Mouse (Mus musculus): ENCODE measurements around the gene Nagk. TPM values are rescaled to one million over a fixed set of nuclear protein-coding genes. Genes with fewer than 3 reads are reported as not detected.

Gene Nagk
- total and polyA plus RNA-seq, 3 experiments: 14.1 to 18.3 (median 16.1) TPM

- intact Hi-C loops (cut with DNase I): no loop called here
- no peaks in the 10 kb centered on the region for H3K36me3 ChIP-seq (ENCODE audit: control insufficient read depth, insufficient read depth, low read length)
- DNase-seq: no peak
- no peak for TF ChIP-seq POLR2A (IDR thresholded peaks at IDR 0.05; ENCODE audit: insufficient read depth, low read depth, low read length)
- no peak for TF ChIP-seq CTCF (IDR thresholded peaks at IDR 0.05)
- TF ChIP-seq EP300 (IDR thresholded peaks at IDR 0.05; ENCODE audit: insufficient read depth, low read depth, low read length): no peak
- H3K4me3 ChIP-seq: no peak overlapping the region
- H3K27me3 ChIP-seq (ENCODE audit: control insufficient read depth, insufficient read depth, low read length): no peaks in the 10 kb centered on the region
- WGBS: 91% methylated on average over 2 of the region's 2 CpGs
- H3K27ac ChIP-seq: no peak overlapping the region
- no peaks in the 10 kb centered on the region for H3K79me2 ChIP-seq (replicated peaks; ENCODE audit: control insufficient read depth, insufficient read depth, low read length)
- H3K4me1 ChIP-seq (ENCODE audit: control insufficient read depth, insufficient read depth, low read length): no peaks in the 10 kb centered on the region
- H3K9ac ChIP-seq (ENCODE audit: low read depth, low read length): no peak overlapping the region
Measured at GRCm38 (mm10) chr6:83836826-83837225, 42.0 kb downstream of the Nagk start.

- Histone ChIP-seq H3K36me3 (ENCODE audit: control insufficient read depth, insufficient read depth, low read length) (no peaks in the 10 kb centered on the region), H3K27ac (no peak overlapping the region), H3K4me1 (ENCODE audit: control insufficient read depth, insufficient read depth, low read length) (no peaks in the 10 kb centered on the region), H3K4me3 (no peak overlapping the region), H3K9ac (ENCODE audit: low read depth, low read length) (no peak overlapping the region), H3K79me2 (replicated peaks; ENCODE audit: control insufficient read depth, insufficient read depth, low read length) (no peaks in the 10 kb centered on the region), H3K27me3 (ENCODE audit: control insufficient read depth, insufficient read depth, low read length) (no peaks in the 10 kb centered on the region)
- intact Hi-C loops (cut with DNase I): no loop called here
- DNase-seq: no peak
- TF ChIP-seq POLR2A (IDR thresholded peaks at IDR 0.05; ENCODE audit: insufficient read depth, low read depth, low read length) (no peak), EP300 (IDR thresholded peaks at IDR 0.05; ENCODE audit: insufficient read depth, low read depth, low read length) (no peak), CTCF (IDR thresholded peaks at IDR 0.05) (no peak)
- WGBS: 36% methylated on average over 2 of the region's 2 CpGs
Measured at GRCm38 (mm10) chr6:83838046-83838445, 43.3 kb downstream of the Nagk start.

- no peak overlapping the region for H3K27ac ChIP-seq
- no peak for DNase-seq
- no peak overlapping the region for H3K9ac ChIP-seq (ENCODE audit: low read depth, low read length)
- no peaks in the 10 kb centered on the region for H3K79me2 ChIP-seq (replicated peaks; ENCODE audit: control insufficient read depth, insufficient read depth, low read length)
- no peak overlapping the region for H3K4me3 ChIP-seq
- TF ChIP-seq EP300 (IDR thresholded peaks at IDR 0.05; ENCODE audit: insufficient read depth, low read depth, low read length): no peak
- no peak for TF ChIP-seq CTCF (IDR thresholded peaks at IDR 0.05)
- no peak for TF ChIP-seq POLR2A (IDR thresholded peaks at IDR 0.05; ENCODE audit: insufficient read depth, low read depth, low read length)
- 90% methylated on average over 6 of the region's 6 CpGs for WGBS
- intact Hi-C loops (cut with DNase I): no loop called here
- H3K4me1 ChIP-seq (ENCODE audit: control insufficient read depth, insufficient read depth, low read length): no peaks in the 10 kb centered on the region
- no peaks in the 10 kb centered on the region for H3K36me3 ChIP-seq (ENCODE audit: control insufficient read depth, insufficient read depth, low read length)
- H3K27me3 ChIP-seq (ENCODE audit: control insufficient read depth, insufficient read depth, low read length): no peaks in the 10 kb centered on the region
Measured at GRCm38 (mm10) chr6:83840086-83840485, 45.3 kb downstream of the Nagk start.

GRCm38 (mm10) chr6:83844913-83845312 lies 50.1 kb downstream of the Nagk start:
- intact Hi-C loops (cut with DNase I): no loop called here
- WGBS: 87% methylated on average over 10 of the region's 10 CpGs
- no peak overlapping the region for H3K9ac ChIP-seq (ENCODE audit: low read depth, low read length)
- no peaks in the 10 kb centered on the region for H3K79me2 ChIP-seq (replicated peaks; ENCODE audit: control insufficient read depth, insufficient read depth, low read length)
- no peak for DNase-seq
- TF ChIP-seq CTCF (IDR thresholded peaks at IDR 0.05) (no peak), EP300 (IDR thresholded peaks at IDR 0.05; ENCODE audit: insufficient read depth, low read depth, low read length) (no peak), POLR2A (IDR thresholded peaks at IDR 0.05; ENCODE audit: insufficient read depth, low read depth, low read length) (no peak)
- H3K4me3 ChIP-seq: no peak overlapping the region
- H3K27me3 ChIP-seq (ENCODE audit: control insufficient read depth, insufficient read depth, low read length): no peaks in the 10 kb centered on the region
- H3K27ac ChIP-seq: no peak overlapping the region
- no peaks in the 10 kb centered on the region for H3K4me1 ChIP-seq (ENCODE audit: control insufficient read depth, insufficient read depth, low read length)
- H3K36me3 ChIP-seq (ENCODE audit: control insufficient read depth, insufficient read depth, low read length): no peaks in the 10 kb centered on the region

GRCm38 (mm10) chr6:83846141-83846540 lies 51.4 kb downstream of the Nagk start:
- WGBS: 85% methylated on average over 2 of the region's 2 CpGs
- TF ChIP-seq CTCF (IDR thresholded peaks at IDR 0.05): no peak
- no peak for TF ChIP-seq POLR2A (IDR thresholded peaks at IDR 0.05; ENCODE audit: insufficient read depth, low read depth, low read length)
- TF ChIP-seq EP300 (IDR thresholded peaks at IDR 0.05; ENCODE audit: insufficient read depth, low read depth, low read length): no peak
- no peaks in the 10 kb centered on the region for H3K27me3 ChIP-seq (ENCODE audit: control insufficient read depth, insufficient read depth, low read length)
- H3K4me1 ChIP-seq (ENCODE audit: control insufficient read depth, insufficient read depth, low read length): no peaks in the 10 kb centered on the region
- H3K9ac ChIP-seq (ENCODE audit: low read depth, low read length): no peak overlapping the region
- intact Hi-C loops (cut with DNase I): no loop called here
- no peak overlapping the region for H3K4me3 ChIP-seq
- no peaks in the 10 kb centered on the region for H3K36me3 ChIP-seq (ENCODE audit: control insufficient read depth, insufficient read depth, low read length)
- no peak overlapping the region for H3K27ac ChIP-seq
- no peaks in the 10 kb centered on the region for H3K79me2 ChIP-seq (replicated peaks; ENCODE audit: control insufficient read depth, insufficient read depth, low read length)
- no peak for DNase-seq

GRCm38 (mm10) chr6:83849446-83849845 lies 54.7 kb downstream of the Nagk start:
- Histone ChIP-seq H3K9ac (ENCODE audit: low read depth, low read length) (no peak overlapping the region), H3K27ac (no peak overlapping the region), H3K27me3 (ENCODE audit: control insufficient read depth, insufficient read depth, low read length) (no peaks in the 10 kb centered on the region), H3K36me3 (ENCODE audit: control insufficient read depth, insufficient read depth, low read length) (no peaks in the 10 kb centered on the region), H3K4me1 (ENCODE audit: control insufficient read depth, insufficient read depth, low read length) (no peaks in the 10 kb centered on the region), H3K4me3 (no peak overlapping the region), H3K79me2 (replicated peaks; ENCODE audit: control insufficient read depth, insufficient read depth, low read length) (no peaks in the 10 kb centered on the region)
- intact Hi-C loops (cut with DNase I): no loop called here
- TF ChIP-seq CTCF (IDR thresholded peaks at IDR 0.05): no peak
- TF ChIP-seq POLR2A (IDR thresholded peaks at IDR 0.05; ENCODE audit: insufficient read depth, low read depth, low read length): no peak
- WGBS: 82% methylated on average over 2 of the region's 2 CpGs
- DNase-seq: no peak

Other genes starting within 250 kb of the Nagk start
- gene Stambp, start 222.3 kb upstream of the Nagk start, total RNA-seq (2021): 10 to 100 TPM; 11.9 to 12.9 TPM
- 10.1 and 17.6 TPM in 2 replicates for gene Stambp, start 222.3 kb upstream of the Nagk start, polyA plus RNA-seq (2012; rRNA removed)
- under 1 TPM; 0.27 to 0.57 TPM for gene Clec4f, start 138.8 kb upstream of the Nagk start, total RNA-seq (2021)
- 0.23 TPM in 1 of 2 replicates, not detected in the other for gene Clec4f, start 138.8 kb upstream of the Nagk start, polyA plus RNA-seq (2012; rRNA removed)
- 1 to 10 TPM in 1 of 2 experiments, under 1 TPM in 1; 0.86 to 1.1 TPM for gene Cd207, start 117.1 kb upstream of the Nagk start, total RNA-seq (2021)
- gene Cd207, start 117.1 kb upstream of the Nagk start, polyA plus RNA-seq (2012; rRNA removed): 1.6 and 4.2 TPM in 2 replicates
- gene Vax2, start 83.7 kb upstream of the Nagk start, total RNA-seq (2021): not detected
- not detected in 2 replicates for gene Vax2, start 83.7 kb upstream of the Nagk start, polyA plus RNA-seq (2012; rRNA removed)
- gene Atp6v1b1, start 52.0 kb upstream of the Nagk start, total RNA-seq (2021): not detected
- gene Atp6v1b1, start 52.0 kb upstream of the Nagk start, polyA plus RNA-seq (2012; rRNA removed): 1.4 TPM in 1 of 2 replicates, not detected in the other
- not detected for gene Ankrd53, start 32.3 kb upstream of the Nagk start, total RNA-seq (2021)
- 0.12 TPM in 1 of 2 replicates, not detected in the other for gene Ankrd53, start 32.3 kb upstream of the Nagk start, polyA plus RNA-seq (2012; rRNA removed)
- 100 to 1,000 TPM in 1 of 2 experiments, 10 to 100 TPM in 1; 90.6 to 102 TPM for gene Tex261, start 19.2 kb upstream of the Nagk start, total RNA-seq (2021)
- gene Tex261, start 19.2 kb upstream of the Nagk start, polyA plus RNA-seq (2012; rRNA removed): 126 and 156 TPM in 2 replicates
- 10 to 100 TPM; 35.4 to 39.4 TPM for gene Paip2b, start 36.8 kb downstream of the Nagk start, total RNA-seq (2021)
- gene Paip2b, start 36.8 kb downstream of the Nagk start, polyA plus RNA-seq (2012; rRNA removed): 13.4 and 31.8 TPM in 2 replicates
- 10 to 100 TPM; 55.0 to 55.2 TPM for gene Zfp638, start 72.1 kb downstream of the Nagk start, total RNA-seq (2021)
- 7.3 and 17.2 TPM in 2 replicates for gene Zfp638, start 72.1 kb downstream of the Nagk start, polyA plus RNA-seq (2012; rRNA removed)
- gene Dysf, start 213.6 kb downstream of the Nagk start, total RNA-seq (2021): 100 to 1,000 TPM in 1 of 2 experiments, 10 to 100 TPM in 1; 87.4 to 100 TPM
- 51.1 and 66.4 TPM in 2 replicates for gene Dysf, start 213.6 kb downstream of the Nagk start, polyA plus RNA-seq (2012; rRNA removed)

Measured in heart, adult 2 months (tissue).